Mouse (Mus musculus) lung, postnatal 36 days (tissue): ENCODE measurements around the gene Ispd.

ENCODE experiments used
- DNase-seq: peaks from one replicate; pipeline ENCODE4 v3.0.0; 2022; ENCODE audit warnings: mixed read lengths

Ispd gene

GRCm38 (mm10) chr12:36570414-36571095 lies 189.3 kb downstream of the Ispd start:
- DNase-seq: no peak

GRCm38 (mm10) chr12:36584828-36585227 lies 203.6 kb downstream of the Ispd start:
- no peak for DNase-seq

DNA sequence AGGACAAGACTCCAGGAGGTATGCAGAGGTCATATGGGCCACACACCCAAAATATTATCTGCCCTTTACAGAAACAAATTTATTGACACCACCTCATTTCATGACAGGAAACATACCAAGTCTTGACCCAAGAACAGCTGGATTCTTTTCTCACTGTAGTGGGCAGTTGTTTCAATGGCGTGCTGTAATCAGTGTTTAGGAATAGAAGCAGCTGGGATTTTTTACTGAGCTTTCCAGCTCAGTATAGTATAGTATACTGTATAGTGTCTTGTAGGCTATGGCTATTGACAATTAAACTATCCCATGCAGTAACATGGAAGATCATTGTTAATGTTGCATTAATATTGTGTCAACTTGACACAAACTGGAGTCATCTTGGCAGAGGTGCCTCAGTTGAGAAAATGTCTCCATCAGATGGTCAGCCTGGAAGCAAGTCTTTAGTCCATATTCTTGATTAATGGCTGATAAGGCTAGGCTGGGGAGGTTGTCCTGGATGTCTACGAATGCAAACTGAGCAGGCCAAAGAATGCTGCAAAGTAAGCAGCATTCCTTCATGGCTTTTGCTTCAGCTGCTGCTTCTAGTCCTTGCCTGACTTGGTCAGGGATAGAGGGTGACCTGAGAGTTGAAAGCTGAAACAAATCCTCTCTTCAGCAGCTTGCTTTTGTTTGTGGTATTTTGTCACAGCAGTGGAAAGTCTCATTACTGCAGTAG lies 216.4 kb downstream of the Ispd start:
- peak; percentile 2 for DNase-seq

- DNase-seq: peak; percentile 6
Measured at GRCm38 (mm10) chr12:36621960-36622736, 240.9 kb downstream of the Ispd start.

- no peak for DNase-seq
Measured at GRCm38 (mm10) chr12:36627204-36627603, 246.0 kb downstream of the Ispd start.

DNA sequence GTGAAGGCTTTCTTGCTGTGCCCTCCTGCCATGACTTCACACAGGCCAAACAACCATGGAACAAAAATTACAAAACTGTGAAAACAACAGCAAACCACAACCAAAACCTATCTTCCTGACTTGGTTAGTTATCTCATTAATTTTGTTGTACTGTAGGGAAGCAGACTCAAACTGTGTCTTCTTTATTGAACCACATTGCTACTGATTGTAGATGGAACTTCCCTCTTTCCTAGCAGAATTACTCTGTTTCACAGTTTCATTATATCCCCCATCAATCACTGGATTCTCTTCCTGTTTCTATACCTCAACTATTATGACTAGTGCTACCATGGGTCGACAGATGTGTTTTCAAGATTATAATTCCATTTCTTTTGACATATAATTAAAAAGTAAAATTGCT lies 251.2 kb downstream of the Ispd start:
- DNase-seq: no peak

- no peak for DNase-seq
Measured at GRCm38 (mm10) chr12:36647514-36647913, 266.3 kb downstream of the Ispd start.

DNA sequence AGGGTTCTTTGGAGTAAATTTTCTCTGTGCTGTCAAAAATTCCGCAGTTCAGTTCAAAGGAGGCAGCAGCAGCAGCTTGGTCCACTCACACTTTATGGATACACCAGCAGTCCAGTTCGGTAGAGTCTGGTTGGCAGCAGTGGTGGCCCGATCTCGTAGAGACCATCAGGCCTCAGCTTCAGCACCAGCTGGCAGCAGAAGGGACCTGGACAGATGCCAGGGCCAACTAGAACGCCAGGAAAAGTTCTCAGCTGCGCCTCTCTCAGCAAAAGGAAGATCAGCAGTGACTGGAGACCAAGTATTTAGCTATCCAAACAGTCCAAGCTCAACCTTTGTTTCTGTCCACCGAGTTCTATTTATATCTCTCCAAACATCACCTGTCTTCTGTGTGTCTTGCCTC lies 281.2 kb downstream of the Ispd start:
- DNase-seq: peak; percentile 43

- DNase-seq: no peak
Measured at GRCm38 (mm10) chr12:36664783-36665182, 283.5 kb downstream of the Ispd start.

DNA sequence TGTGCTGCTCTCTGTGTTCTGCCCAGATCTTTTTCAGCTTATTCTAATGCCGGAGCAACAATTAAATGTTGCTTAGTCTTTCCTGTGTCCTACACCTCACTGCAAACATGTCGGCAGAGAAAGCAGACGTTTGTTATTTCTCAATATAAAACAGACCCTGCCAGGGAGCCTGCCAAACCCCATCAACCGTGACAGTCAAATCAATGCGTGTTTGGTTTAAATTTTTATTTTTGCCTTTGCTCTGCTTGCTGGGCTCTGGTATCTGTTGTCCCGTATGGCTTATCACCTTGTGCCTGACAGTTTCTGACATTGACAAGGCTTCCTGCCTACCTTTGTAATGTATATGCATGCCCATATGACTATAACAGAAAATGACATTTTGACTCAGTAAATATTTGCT lies 285.5 kb downstream of the Ispd start:
- no peak for DNase-seq

GRCm38 (mm10) chr12:36670164-36670908 lies 289.1 kb downstream of the Ispd start:
- no peak for DNase-seq

GRCm38 (mm10) chr12:36670915-36671579 lies 289.8 kb downstream of the Ispd start:
- DNase-seq: peak; percentile 6

DNA sequence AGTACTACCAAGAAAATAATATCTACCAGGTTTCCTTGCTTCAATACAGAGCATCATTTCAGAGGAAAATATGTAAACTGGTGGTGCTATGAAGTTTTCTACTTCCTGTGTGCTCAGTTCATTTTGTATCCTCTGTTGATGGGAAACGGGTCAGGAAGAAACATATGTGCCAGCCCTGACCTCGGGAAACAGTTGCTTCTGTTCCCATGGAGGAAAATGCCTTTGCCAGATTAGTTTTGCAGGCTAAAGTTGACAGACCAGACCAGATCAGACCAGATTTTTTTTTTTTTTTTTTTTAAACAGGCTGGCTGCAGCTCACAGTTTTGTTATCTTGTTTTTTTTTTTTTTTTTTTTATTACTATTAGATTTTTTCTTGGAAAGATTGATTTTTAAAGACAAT lies 293.2 kb downstream of the Ispd start:
- no peak for DNase-seq

DNA sequence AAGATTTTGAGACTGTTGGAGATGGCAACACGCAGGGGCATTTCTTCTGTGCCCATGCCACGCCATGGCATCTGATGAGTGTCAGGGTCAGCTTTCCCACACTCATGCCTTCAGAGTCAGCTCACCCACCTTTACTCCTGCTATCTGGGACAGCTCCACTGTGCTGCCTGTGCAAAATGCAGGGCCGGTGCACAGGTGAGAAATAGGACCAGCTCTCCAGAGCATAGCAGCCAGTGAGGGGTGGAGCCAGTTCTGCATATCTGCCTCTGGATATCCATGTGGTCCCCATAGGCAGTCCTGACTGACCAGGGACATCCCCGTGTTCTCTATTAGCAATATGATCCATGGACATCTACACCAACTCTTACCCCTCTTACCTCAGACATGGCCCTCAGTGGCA lies 297.0 kb downstream of the Ispd start:
- DNase-seq: no peak

- DNase-seq: no peak
Measured at GRCm38 (mm10) chr12:36680883-36681505, 299.7 kb downstream of the Ispd start.

GRCm38 (mm10) chr12:36681779-36682178 lies 300.5 kb downstream of the Ispd start:
- DNase-seq: no peak

- no peak for DNase-seq
Measured at GRCm38 (mm10) chr12:36694072-36694471, 312.8 kb downstream of the Ispd start.

GRCm38 (mm10) chr12:36704380-36704779 lies 323.1 kb downstream of the Ispd start:
- no peak for DNase-seq

DNA sequence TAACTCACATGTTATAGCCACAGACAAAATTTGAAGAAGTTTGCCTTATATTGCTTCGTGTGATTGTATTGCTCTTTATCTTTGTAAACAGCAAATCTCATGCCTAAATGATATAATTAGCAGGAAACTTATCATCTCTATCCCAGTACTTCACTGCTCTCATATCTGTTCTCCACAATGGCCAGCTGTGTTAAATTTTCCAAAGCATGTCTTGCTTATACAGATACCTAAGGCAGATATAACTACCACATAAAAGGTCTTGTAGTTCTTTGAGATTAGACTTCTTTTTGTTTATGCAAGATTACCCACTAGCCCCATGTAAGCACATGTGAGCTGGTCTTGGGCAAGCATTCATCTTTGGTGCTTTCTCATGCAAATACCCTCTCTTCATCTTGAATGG lies 327.6 kb downstream of the Ispd start:
- DNase-seq: no peak

DNA sequence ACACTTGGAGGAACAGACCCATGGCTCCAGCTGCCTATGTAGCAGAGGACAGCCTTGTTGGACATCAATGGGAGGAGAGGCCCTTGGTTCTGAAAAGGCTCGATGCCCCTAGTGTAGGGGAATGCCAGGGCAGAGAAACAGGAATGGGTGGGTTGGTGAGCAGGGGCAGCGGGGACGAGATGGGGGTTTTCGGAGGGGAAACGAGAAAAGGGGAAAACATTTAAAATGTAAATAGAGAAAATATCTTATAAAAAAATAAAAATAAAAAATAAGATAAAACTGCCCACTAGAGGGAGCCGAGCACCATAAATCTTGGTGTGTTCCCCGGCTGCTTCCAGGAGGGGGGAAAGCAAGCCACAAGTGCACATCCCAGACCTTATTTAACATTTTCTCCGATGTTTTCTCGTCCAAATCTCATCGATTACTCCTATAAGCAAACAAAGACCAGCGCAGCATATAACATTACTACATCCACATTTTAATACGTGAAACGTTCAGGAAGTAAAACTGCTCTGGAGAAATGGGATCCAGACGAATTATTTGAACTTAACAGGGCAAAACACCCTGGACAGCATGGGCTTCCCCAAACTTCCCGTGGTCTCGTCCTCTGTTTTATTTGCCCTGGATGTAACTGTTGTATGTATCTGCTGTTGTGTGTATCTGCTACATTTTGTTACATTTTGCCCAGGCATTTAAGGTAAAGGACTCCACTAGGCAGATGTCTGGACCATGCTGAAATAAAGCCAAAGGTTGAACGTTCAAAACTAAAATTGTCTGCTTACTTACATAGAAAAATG lies 332.8 kb downstream of the Ispd start:
- DNase-seq: peak; percentile 51

GRCm38 (mm10) chr12:36717526-36717925 lies 336.3 kb downstream of the Ispd start:
- DNase-seq: no peak
